Mouse (Mus musculus): ENCODE measurements around the gene Ccl11. TPM values are rescaled to one million over a fixed set of nuclear protein-coding genes. Genes with fewer than 3 reads are reported as not detected.

The Ccl11 gene
- 0.84 TPM in 1 of 2 replicates, not detected in the other for polyA plus RNA-seq (2014; fragmentation: Nextera tagmentation; extraction: Ambion mirVana)

- no peak for ATAC-seq (ENCODE audit: low read depth)
- Histone ChIP-seq H3K4me1 (ENCODE audit: control insufficient read depth, insufficient read depth, low read length) (no peaks in the 10 kb centered on the region), H3K27ac (ENCODE audit: low read depth, low read length) (no peak within 1 kb of the TSS), H3K4me2 (ENCODE audit: low read depth, low read length) (no peak within 1 kb of the TSS), H3K9ac (replicated peaks; ENCODE audit: low read depth, low read length) (no peak within 1 kb of the TSS), H3K9me3 (ENCODE audit: control insufficient read depth, low read length) (no peaks in the 10 kb centered on the region), H3K36me3 (ENCODE audit: control insufficient read depth, insufficient read depth, low read length) (no peaks in the 10 kb centered on the region), H3K27me3 (ENCODE audit: control insufficient read depth, insufficient read depth, low read length) (no peaks in the 10 kb centered on the region), H3K4me3 (ENCODE audit: low read depth, low read length) (no peak within 1 kb of the TSS)
- WGBS = 83% methylated on average over 6 of the region's 6 CpGs
These were observed at the start of gene Ccl11 for GRCm38 (mm10) chr11:82057646-82058045. Gene Ccl11 (plus strand): TSS chr11:82057823.

DNA sequence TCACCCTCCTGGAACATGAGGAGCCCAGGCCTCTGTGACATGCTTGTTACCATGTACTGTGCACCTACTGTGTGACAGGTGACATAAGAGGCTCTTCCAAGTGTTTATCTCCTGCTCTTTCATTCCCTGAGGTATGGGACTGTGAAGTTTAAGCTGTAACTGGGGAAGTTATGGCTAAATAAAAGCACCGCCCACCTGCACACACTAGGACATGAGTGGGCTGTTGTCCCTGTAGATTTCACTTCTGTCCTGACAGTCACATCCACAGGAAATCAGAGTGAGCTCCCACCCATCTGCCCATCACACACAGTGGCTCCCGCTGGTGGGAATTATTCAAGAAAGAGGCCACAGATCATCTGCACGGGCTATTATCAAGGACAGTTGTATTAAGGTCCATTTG is 47.5 kb upstream of the Ccl11 start:
- Histone ChIP-seq H3K4me2 (ENCODE audit: low read depth, low read length) (no peak overlapping the region), H3K27me3 (ENCODE audit: control insufficient read depth, insufficient read depth, low read length) (no peaks in the 10 kb centered on the region), H3K4me3 (ENCODE audit: low read depth, low read length) (no peak overlapping the region), H3K27ac (ENCODE audit: low read depth, low read length) (no peak overlapping the region), H3K9me3 (ENCODE audit: control insufficient read depth, low read length) (no peaks in the 10 kb centered on the region), H3K36me3 (ENCODE audit: control insufficient read depth, insufficient read depth, low read length) (no peaks in the 10 kb centered on the region), H3K4me1 (ENCODE audit: control insufficient read depth, insufficient read depth, low read length) (no peaks in the 10 kb centered on the region), H3K9ac (replicated peaks; ENCODE audit: low read depth, low read length) (no peak overlapping the region)
- no peak for ATAC-seq (ENCODE audit: low read depth)
- WGBS = 93% methylated on average over 3 of the region's 3 CpGs

DNA sequence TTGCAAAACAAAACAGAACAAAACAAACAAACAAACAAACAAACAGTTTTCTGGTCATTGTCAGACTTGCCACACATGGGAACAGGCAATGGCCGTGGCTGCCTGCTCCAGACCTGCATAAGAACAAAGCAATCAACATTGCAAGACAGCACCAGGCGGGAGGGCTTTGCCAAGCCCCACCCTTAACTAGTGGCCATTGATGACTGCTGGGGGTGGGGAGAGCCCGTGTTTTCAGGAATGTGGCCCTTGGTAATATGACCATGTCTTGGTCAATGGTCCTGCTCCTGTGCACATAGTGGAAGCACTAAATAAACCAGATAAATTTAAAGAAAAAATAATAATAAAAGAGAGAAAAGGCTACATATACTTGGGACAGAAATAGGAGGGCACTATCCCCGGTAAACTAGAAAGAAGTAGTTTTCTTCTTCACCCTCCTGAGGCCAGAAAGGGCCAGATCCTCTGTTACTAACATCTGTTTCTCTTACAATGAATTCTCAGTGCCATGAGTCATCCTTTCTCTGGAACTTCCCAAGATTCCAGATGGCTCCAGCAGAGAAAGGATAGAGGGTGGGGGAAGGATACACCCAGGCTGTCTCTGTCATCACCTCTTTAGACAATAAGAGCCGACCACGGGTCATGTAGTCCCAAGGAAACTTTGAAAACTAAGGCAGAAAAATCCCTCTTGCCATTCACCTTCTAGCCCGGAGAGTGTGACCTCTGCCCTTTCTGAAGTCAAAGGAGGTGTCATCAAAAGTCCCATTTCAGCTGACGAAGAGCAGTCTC is 46.0 kb upstream of the Ccl11 start:
- H3K4me3 ChIP-seq (ENCODE audit: low read depth, low read length) = no peak overlapping the region
- no peak for ATAC-seq (ENCODE audit: low read depth)
- H3K4me1 ChIP-seq (ENCODE audit: control insufficient read depth, insufficient read depth, low read length) = no peaks in the 10 kb centered on the region
- no peak overlapping the region for H3K9ac ChIP-seq (replicated peaks; ENCODE audit: low read depth, low read length)
- H3K27me3 ChIP-seq (ENCODE audit: control insufficient read depth, insufficient read depth, low read length) = no peaks in the 10 kb centered on the region
- no peak overlapping the region for H3K27ac ChIP-seq (ENCODE audit: low read depth, low read length)
- no peaks in the 10 kb centered on the region for H3K9me3 ChIP-seq (ENCODE audit: control insufficient read depth, low read length)
- H3K4me2 ChIP-seq (ENCODE audit: low read depth, low read length) = no peak overlapping the region
- WGBS = 64% methylated on average over 8 of the region's 8 CpGs
- no peaks in the 10 kb centered on the region for H3K36me3 ChIP-seq (ENCODE audit: control insufficient read depth, insufficient read depth, low read length)

DNA sequence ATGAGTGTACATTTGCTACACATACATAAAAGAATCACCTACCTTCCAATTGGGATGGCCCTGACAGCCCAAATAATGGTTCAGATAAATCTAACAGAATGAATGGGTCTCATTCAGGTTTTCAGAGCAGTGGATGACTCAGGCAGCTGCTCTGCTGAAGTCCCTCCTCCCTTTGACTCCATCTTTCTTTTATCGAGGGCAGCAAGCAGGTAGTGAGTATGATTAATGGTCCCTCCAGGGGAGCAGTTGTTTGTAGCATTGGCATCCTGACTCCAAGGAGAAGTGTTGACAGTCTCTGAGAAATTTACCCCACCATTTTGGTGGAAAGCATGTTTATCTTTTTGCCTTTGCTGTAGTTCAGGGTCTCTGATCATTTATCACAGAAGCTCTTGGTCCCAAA is 43.9 kb upstream of the Ccl11 start:
- 32% methylated on average over 1 of the region's 1 CpGs for WGBS
- no peaks in the 10 kb centered on the region for H3K36me3 ChIP-seq (ENCODE audit: control insufficient read depth, insufficient read depth, low read length)
- no peak overlapping the region for H3K4me2 ChIP-seq (ENCODE audit: low read depth, low read length)
- H3K4me3 ChIP-seq (ENCODE audit: low read depth, low read length) = no peak overlapping the region
- no peak overlapping the region for H3K9ac ChIP-seq (replicated peaks; ENCODE audit: low read depth, low read length)
- H3K27ac ChIP-seq (ENCODE audit: low read depth, low read length) = no peak overlapping the region
- no peak for ATAC-seq (ENCODE audit: low read depth)
- H3K4me1 ChIP-seq (ENCODE audit: control insufficient read depth, insufficient read depth, low read length) = no peaks in the 10 kb centered on the region
- no peaks in the 10 kb centered on the region for H3K9me3 ChIP-seq (ENCODE audit: control insufficient read depth, low read length)
- H3K27me3 ChIP-seq (ENCODE audit: control insufficient read depth, insufficient read depth, low read length) = no peaks in the 10 kb centered on the region

GRCm38 (mm10) chr11:82015066-82015465 is 42.6 kb upstream of the Ccl11 start:
- Histone ChIP-seq H3K9me3 (ENCODE audit: control insufficient read depth, low read length) (no peaks in the 10 kb centered on the region), H3K36me3 (ENCODE audit: control insufficient read depth, insufficient read depth, low read length) (no peaks in the 10 kb centered on the region), H3K4me1 (ENCODE audit: control insufficient read depth, insufficient read depth, low read length) (no peaks in the 10 kb centered on the region), H3K4me3 (ENCODE audit: low read depth, low read length) (no peak overlapping the region), H3K4me2 (ENCODE audit: low read depth, low read length) (no peak overlapping the region), H3K9ac (replicated peaks; ENCODE audit: low read depth, low read length) (no peak overlapping the region), H3K27ac (ENCODE audit: low read depth, low read length) (no peak overlapping the region), H3K27me3 (ENCODE audit: control insufficient read depth, insufficient read depth, low read length) (no peaks in the 10 kb centered on the region)
- 73% methylated on average over 2 of the region's 2 CpGs for WGBS
- no peak for ATAC-seq (ENCODE audit: low read depth)

GRCm38 (mm10) chr11:82016181-82016780 is 41.3 kb upstream of the Ccl11 start:
- Histone ChIP-seq H3K27me3 (ENCODE audit: control insufficient read depth, insufficient read depth, low read length) (no peaks in the 10 kb centered on the region), H3K9ac (replicated peaks; ENCODE audit: low read depth, low read length) (no peak overlapping the region), H3K4me1 (ENCODE audit: control insufficient read depth, insufficient read depth, low read length) (no peaks in the 10 kb centered on the region), H3K36me3 (ENCODE audit: control insufficient read depth, insufficient read depth, low read length) (no peaks in the 10 kb centered on the region), H3K27ac (ENCODE audit: low read depth, low read length) (no peak overlapping the region), H3K4me2 (ENCODE audit: low read depth, low read length) (no peak overlapping the region), H3K9me3 (ENCODE audit: control insufficient read depth, low read length) (no peaks in the 10 kb centered on the region), H3K4me3 (ENCODE audit: low read depth, low read length) (no peak overlapping the region)
- ATAC-seq (ENCODE audit: low read depth) = no peak
- WGBS = 85% methylated on average over 3 of the region's 3 CpGs

DNA sequence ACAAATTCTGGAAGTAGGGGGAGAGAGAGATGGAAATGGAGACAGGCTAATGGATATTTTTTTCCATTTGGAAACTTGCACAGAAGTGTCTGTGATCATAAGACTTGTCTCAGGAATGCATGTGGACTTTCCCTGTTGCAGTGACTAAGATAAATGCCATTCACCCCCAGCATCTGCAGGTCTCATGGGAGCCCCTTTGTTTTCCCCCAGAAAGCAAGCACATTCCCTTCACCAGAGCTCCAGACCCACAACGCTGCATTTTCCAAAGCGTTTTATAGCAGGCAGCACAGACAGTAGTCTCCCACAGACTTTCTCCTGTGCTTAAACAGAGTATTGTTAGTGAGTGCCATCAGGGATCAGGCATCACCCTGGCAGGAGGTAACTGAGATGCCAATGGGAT is 38.2 kb upstream of the Ccl11 start:
- Histone ChIP-seq H3K4me1 (ENCODE audit: control insufficient read depth, insufficient read depth, low read length) (no peaks in the 10 kb centered on the region), H3K27me3 (ENCODE audit: control insufficient read depth, insufficient read depth, low read length) (no peaks in the 10 kb centered on the region), H3K36me3 (ENCODE audit: control insufficient read depth, insufficient read depth, low read length) (no peaks in the 10 kb centered on the region), H3K9me3 (ENCODE audit: control insufficient read depth, low read length) (no peaks in the 10 kb centered on the region), H3K27ac (ENCODE audit: low read depth, low read length) (no peak overlapping the region), H3K4me2 (ENCODE audit: low read depth, low read length) (no peak overlapping the region), H3K4me3 (ENCODE audit: low read depth, low read length) (no peak overlapping the region), H3K9ac (replicated peaks; ENCODE audit: low read depth, low read length) (no peak overlapping the region)
- ATAC-seq (ENCODE audit: low read depth) = no peak
- 12% methylated on average over 2 of the region's 2 CpGs for WGBS

GRCm38 (mm10) chr11:82019793-82020192 is 37.8 kb upstream of the Ccl11 start:
- Histone ChIP-seq H3K27ac (ENCODE audit: low read depth, low read length) (no peak overlapping the region), H3K9me3 (ENCODE audit: control insufficient read depth, low read length) (no peaks in the 10 kb centered on the region), H3K36me3 (ENCODE audit: control insufficient read depth, insufficient read depth, low read length) (no peaks in the 10 kb centered on the region), H3K4me3 (ENCODE audit: low read depth, low read length) (no peak overlapping the region), H3K9ac (replicated peaks; ENCODE audit: low read depth, low read length) (no peak overlapping the region), H3K27me3 (ENCODE audit: control insufficient read depth, insufficient read depth, low read length) (no peaks in the 10 kb centered on the region), H3K4me2 (ENCODE audit: low read depth, low read length) (no peak overlapping the region), H3K4me1 (ENCODE audit: control insufficient read depth, insufficient read depth, low read length) (no peaks in the 10 kb centered on the region)
- ATAC-seq (ENCODE audit: low read depth) = no peak

DNA sequence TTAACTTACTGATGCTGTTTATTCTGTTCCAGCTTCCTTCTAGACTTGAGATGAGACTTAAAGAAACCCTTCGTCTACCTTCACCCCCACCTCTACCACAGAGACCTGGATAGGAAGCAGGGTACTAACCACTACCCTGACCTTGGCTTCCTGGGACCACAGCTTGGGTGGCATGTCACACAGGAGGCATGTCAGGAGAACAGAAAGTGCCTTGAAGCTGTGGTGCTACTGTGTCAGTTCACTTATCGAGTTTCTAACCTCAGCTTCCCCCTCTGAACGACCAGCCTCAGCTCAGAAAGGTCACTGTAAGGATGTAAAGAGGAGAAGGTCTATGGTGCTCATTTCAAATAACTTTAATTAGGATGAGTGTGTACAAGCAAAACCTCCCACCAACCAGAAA is 36.2 kb upstream of the Ccl11 start:
- 75% methylated on average over 3 of the region's 3 CpGs for WGBS
- no peak for ATAC-seq (ENCODE audit: low read depth)

More for the DNA sequence above, 36.2 kb upstream of the Ccl11 start:
- H3K9me3 ChIP-seq (ENCODE audit: control insufficient read depth, low read length) = no peaks in the 10 kb centered on the region
- H3K9ac ChIP-seq (replicated peaks; ENCODE audit: low read depth, low read length) = no peak overlapping the region
- H3K4me1 ChIP-seq (ENCODE audit: control insufficient read depth, insufficient read depth, low read length) = no peaks in the 10 kb centered on the region
- H3K4me3 ChIP-seq (ENCODE audit: low read depth, low read length) = no peak overlapping the region
- H3K27ac ChIP-seq (ENCODE audit: low read depth, low read length) = no peak overlapping the region
- no peaks in the 10 kb centered on the region for H3K36me3 ChIP-seq (ENCODE audit: control insufficient read depth, insufficient read depth, low read length)
- no peak overlapping the region for H3K4me2 ChIP-seq (ENCODE audit: low read depth, low read length)
- H3K27me3 ChIP-seq (ENCODE audit: control insufficient read depth, insufficient read depth, low read length) = no peaks in the 10 kb centered on the region

All from neural tube, embryonic 14.5 days (tissue).